Mouse (Mus musculus) liver (tissue): ENCODE data around the gene Aup1.

Experiments used
- DNase-seq: peaks from one replicate; pipeline ENCODE4 v3.0.0-alpha.2; 2020; ENCODE audit warnings: mixed read lengths

Gene Aup1

DNA sequence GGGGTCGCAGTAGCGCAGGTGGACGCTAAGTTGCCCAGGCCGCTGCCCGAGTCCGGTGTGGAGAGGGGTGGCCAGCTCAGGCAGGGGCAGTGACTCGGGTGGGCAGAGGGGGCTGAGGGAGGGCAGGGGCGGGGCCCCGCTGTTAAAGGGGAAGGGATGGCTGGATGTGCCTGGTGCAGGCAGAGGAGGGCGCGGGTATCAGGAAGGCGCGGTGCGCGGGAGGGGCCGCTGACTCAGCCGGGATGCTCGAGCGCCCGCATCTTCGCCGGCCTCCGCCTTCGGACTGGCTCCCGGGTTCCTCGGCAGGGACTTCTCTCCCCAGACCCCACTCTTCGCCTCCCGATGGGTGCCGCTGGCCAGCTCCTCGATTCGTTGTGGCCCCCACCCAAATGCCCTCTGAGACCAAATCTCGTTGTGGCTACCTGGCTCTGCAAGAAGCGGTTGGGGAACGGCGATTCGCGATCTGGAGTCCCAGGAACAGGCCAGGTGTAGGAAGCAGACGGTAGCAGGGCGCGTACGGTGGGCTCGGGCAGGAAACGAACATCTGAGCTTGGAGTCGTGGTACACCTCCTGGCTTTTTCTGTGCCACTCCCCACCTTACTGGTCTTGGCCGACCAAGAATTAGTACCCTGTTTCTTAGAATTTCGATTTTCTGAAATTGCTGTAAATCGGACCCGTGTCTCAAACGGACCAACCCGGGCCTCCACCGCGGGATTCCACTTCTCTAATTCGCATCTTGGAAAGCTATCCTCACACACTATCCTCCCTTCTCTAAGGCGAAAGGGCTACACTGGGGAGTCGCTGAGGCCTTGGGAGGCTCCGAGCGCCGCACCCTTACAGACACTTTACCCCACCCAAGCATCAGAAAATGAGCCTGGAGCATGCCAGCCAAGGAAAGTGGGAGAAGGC is 16.2 kb downstream of the Aup1 start:
- no peak for DNase-seq

DNA sequence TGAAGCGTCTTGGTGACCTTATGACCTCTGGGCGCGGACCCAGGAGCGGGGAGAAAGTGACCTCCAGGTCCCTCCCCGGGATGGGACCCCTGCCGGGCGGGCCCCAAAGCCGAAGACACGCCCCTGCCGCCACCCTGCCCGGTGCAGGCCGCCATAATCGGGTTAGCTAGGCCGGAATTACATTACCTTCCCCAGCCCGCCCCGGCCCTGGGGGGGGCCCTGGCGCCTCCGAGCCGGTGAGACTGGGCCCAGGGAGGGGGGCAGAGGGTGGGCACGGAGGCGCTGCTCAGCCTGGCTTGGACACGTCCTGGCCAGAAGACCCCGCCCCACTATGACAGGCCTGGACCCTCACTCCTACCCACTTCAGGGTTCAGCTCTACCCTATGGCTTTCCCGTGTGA is 16.9 kb downstream of the Aup1 start:
- no peak for DNase-seq

DNA sequence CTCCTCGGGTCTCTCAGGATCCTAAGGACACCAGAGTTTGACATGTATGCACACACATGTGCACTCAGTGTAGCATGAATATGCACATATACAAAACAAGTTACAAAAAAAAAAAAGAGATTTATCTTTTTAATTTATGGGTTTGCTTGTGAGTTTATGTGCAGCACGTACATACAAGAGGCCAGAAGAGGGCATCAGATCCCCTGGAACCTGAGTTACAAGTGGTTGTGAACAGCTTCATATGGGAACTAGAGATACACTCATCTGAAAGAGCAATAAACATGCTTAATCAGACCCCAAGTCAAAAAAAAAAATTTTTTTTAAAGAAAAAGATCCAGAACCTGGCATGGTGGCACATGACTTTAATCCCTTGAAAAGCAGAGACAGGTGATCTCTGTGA is 20.7 kb downstream of the Aup1 start:
- no peak for DNase-seq

DNA sequence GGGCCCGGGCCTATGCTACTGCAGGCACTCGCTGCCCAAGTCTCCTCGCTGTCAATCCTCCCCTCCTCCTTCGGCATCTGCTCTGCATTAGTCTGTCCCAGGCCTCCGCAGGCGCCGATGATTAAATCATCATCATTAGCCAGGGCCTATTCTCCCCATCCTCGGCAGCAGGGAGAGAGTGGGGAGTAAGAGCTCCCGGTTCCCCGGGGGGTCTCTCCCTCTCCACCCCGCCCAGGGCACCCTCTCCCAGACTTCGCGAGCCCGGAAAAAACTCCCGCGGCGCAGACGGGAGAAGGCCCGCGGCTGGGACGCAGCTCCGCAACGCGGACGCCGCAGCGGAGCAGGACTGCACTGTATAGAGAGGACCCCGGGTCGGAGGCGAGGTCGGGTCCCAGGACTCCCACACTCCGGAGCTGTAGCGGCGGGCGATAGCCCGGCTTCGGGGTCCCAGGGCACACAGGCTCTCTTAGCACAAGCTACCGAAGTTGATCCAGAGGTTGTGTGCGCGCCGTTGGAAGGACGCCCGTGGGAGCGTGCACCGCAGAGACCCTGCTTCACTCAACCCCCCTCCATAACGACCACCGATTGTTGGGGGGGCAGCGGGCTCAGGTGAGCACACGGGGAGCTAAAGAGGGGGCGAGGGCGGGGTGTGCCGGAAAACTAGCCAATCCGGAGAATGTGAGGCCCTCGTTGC is 23.5 kb downstream of the Aup1 start, which contains the start of gene Pcgf1:
Pcgf1 (plus strand) TSS at position 240 of the 694 bp plus-strand sequence.
- DNase-seq: peak; percentile 32

DNA sequence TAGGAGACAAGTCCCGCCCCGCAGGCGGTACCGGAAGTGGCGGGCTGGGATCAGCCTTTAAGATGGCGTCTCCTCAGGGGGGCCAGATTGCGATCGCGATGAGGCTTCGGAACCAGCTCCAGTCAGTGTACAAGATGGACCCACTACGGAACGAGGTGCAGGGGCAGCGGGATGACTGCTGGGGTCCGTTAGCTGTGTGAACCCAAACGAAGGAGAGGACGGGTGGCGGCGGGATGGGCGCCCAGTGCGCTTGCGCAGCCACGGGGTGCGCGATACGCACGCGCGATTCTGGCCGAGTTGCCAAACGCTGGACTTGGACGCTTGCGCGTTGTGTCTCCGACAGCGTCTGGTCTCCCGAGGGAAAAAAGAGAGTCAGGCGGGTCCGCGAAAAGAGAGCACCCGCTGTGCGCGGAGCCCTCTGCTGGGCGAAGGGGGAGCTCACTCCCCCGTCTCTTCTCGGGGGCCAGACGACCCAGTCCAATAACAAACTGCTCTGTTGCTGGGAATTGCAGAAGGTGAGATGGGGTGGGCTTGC is 24.1 kb downstream of the Aup1 start:
- DNase-seq: peak; percentile 99

DNA sequence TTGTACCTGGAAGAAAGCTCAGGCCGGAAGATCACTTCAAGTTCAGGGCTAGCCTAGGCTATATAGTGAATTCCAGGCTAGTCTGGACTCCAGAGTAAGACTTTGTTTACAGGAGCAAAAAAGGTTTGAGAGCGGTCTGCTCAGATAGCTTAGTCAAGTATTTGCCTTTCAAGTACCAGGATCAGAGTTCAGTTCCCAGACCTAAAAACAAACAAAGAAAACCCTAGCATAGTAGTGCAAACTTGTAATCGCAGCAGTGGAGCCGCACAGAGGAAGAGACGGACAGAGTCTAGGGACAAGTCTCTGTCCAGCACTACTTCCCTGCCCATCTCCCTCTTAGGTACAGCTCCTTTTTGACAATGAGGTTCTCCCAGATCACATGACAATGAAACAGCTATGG is 25.9 kb downstream of the Aup1 start:
- DNase-seq: no peak

DNA sequence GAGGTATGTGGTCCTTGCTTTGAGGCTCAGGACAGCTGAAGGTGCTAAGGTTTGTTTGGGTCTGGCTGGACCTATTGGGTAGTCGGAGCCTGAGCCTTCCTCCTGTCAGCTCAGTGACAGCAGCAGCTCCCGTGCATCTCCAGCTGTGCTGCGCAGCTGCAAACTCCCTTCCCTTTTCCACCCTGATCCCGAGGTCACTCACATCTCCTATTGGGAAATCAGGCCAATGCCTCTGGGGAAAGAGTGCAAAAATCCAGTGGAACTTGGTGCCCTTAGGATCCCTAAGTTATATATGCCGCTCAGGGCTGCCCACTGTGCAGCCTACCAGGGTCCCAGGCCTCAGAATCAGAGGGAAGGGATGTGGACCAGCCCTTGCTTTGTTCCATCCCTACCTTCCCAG is 29.2 kb downstream of the Aup1 start:
- DNase-seq: no peak

DNA sequence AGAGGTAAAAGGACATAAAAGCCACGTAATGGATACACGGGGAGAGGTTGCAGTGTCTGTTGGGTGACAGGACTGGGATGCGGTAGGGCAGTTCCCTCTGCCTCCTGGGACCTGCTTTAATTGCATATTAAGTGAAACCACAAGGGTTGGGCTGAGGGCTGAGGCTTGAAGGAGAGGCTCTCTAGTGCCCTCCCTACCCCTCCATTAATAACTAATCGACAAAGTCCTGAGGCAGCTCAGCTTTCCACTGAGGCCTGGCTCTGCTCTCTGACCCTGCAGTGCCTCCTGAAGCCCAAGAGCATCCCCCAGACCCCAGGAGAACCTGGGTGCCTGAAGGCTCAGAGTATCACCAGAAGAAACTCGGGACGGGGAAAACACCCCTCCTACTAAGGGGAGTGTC is 30.2 kb downstream of the Aup1 start:
- DNase-seq: no peak

DNA sequence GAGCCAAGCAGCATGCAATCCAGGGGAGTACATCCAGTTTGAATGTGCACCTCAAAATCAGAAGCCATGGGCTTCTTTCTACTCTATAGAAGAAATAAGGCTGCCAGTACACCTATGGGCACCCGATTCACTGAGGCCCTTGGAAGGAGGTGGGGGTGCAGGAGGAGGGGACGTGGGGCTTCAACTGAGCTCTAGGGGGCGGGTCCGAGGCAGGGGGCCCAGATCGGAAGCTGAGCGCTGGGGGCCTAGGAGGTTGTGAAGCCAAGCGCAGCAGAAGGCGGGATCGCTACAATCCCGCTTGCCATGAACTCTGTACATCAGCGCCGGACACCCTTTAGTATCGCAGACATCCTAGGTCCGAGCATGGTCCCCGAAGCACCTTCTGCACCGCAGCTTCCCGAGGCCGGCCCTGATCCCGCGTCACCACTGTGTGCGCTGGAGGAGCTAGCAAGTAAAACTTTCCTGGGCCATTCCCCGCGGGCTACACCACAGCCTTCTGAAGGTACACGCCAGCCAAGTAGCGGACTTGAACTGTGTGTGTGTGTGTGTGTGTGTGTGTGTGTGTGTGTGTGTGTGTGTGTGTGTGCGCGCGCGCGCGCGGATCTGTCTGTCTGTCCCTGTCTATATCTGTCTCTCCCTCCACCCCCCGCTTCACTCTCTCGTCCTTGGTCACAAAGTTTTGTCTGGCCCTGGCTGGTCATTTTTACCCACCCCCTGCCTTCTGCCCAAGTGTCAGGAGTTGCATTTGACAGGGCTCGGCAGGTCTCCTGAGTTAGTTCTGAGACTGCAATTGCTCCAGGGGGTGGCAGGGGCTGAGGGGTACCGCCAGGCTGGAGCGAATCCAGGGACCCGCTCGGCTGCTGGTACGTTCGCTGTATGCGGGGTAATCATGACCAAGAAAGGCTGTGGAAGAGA is 32.1 kb downstream of the Aup1 start, which contains the start of gene Lbx2:
Lbx2 (plus strand) TSS at position 247 of the 915 bp plus-strand sequence.
- no peak for DNase-seq

DNA sequence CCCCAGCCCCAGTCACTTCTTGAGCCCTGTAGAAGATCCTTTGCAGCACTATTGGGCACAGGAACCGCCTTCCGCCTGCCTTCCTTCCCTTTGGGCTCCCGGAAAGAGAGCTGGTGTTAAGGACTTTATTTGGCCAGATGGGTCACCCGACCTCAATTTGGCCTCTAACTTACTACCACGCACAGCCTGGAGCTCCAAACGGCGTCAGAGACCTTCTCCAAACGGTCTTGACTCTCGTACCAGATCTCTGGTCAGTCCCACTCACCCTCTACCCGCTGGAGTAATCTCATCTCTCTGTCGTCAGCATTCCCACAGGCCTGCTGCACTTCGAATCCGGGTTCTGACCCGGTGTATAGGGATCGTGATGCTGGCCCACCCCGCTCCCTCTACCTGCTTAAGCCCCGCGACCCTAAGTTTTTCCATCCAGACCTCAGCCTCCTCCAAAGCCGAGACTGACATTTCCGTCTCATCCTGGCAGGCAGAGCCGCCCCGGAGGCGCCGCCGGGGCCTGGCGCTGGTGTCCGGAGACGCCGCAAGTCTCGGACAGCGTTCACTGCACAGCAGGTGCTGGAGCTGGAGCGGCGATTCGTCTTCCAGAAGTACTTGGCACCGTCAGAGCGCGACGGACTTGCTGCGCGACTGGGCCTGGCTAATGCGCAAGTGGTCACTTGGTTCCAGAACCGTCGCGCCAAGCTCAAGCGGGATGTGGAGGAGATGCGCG is 33.0 kb downstream of the Aup1 start:
- no peak for DNase-seq

DNA sequence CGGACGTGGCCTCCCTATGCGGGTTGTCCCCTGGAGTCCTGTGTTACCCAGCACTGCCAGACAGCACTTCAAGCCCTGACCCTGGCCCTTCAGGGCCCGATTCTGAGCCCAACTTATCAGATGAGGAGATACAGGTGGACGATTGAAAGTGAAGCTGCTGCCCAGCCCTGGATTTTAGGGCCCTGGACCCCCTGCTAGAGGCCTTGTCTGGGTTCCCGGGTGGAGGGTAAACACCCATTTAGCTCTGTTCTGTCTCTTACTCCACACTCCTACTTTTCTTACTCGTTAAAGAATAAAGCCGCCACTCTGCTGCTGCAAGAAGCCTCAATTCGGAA is 33.6 kb downstream of the Aup1 start:
- DNase-seq: no peak

DNA sequence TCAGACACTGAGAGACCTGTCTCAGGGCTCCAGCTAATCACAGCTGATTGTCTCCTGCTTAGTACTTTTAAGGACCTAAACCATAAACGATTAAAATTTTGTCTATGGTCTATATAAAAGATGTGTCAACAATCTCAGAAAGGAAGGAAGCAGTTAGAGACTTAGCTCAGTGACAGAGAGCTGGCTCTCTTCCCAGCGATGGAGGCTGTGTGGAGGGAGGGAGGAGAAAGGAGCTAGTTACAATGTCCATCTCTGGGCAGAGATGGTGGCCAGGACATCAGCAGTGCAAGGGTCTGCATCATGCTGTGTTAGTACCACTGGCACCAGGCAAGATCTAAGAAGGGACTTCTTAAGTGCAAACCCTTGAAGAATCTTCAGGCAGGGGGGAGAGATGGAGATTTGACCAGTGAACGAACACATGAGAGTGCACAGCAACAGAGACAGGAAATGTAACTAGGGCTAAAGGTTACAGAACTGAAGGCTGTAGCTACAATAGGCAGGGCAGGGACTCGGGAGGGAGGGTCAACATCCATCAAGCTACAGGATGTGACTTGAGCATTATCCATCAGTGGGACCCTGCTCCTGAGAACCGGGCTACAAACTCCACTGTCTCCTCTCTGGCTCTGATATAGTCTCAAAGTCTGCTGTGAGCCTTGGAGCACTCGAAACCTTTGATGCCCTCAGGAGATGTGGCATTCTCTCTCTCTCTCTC is 38.3 kb downstream of the Aup1 start:
- no peak for DNase-seq

DNA sequence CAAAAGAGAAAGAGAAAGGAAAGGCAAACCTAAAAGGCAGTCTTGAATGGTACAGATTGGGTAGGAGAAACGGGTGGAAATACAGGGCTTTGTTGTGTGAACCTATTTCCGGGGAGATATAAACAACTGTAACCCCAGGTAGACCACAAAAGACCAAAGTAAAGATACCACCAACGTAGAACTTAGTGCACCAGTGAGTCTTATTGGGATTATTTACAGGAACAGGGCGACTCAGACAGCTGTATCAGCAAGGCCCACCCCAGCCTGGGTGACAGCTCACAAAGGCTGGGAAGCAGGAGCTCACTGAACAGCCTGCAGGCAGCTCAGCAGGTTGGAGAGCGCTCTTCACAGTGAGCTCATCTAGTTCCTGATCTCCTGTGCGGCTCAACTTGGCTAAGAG is 41.6 kb downstream of the Aup1 start:
- no peak for DNase-seq

DNA sequence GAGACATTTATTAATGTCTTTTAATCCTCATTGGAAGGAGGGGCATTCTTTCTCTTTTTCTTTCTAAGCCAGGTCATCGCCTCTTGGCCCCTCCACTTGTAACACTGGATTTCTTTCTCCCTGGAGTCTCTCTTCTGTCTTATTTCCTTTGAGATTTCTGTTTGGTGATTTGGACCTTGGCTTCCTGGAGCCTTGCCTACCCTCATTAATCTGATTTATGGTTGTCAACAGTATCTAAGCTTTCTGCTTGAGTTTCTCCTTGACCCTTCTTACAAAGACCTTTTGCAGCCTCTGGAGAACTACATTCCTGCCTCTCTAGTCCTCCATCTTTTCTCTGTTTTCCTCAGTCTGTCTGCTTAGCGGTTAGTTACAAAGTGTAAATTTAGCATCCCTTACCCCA is 44.1 kb downstream of the Aup1 start:
- no peak for DNase-seq

DNA sequence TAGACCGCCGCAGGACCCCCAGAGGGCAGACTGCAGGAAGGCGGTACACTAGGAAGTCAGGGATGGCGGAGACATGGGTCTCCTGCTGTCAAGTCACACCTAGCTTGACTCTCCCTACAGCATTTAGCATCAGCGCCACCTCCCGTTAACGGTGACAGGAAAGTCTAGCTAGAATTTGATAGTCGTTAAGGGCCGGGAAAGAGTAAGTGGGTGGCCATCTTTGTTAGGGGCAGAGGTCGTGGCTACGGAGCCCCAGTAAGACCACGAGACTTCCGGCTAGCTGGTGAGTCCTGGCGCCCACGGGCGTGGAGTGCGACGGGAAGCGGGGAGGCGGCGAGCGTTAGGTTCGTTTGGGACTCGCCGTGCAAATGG is 47.0 kb downstream of the Aup1 start, which contains the start of the genes Ccdc142 and Gm42688:
Ccdc142 (plus strand) TSS at position 286 of the 372 bp plus-strand sequence.
Gm42688 (plus strand) TSS at position 302 of the 372 bp plus-strand sequence.
- peak; percentile 89 for DNase-seq

DNA sequence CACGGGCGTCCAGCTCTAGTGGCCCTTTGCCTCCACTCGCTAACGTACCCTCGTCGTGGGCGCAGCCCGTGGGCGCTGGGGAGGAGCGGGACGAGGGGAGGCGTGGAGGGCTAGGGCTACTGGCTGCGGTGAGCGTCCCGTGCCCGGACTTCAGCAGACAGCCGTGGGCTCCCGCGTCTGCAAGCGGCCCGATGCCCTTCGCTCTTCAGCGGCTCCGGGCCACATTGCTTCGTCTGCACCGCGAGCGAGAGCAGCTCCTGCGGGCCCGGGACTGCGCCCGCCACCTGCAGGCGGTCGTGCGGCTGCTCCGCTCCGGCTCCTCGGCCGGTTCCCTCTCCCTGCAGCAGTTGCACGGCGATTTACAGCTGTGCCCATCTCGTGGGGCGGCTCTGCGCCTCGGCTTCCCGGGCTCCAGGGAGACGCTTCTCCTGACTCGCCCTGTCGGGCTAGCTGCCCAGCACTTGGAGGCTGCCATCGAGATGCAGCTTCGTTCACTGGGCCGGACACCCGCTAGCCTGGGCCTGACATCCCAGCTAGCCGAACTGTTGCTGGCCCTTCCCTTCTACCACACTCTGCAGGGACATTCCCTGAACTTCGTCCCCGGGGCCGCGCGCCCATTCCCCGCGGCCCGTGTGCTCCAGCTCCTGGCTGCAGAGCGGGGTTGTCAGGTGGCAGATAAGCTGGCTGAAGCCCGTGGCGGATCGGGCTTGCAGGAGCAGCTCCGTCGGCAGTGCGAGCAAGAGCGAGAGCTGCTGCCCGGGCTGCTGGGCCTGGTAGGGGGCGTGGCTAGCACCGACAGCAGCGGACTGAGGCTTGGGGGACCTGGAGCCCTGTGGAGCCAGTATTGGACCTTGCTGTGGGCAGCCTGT is 47.6 kb downstream of the Aup1 start:
- peak; percentile 87 for DNase-seq

DNA sequence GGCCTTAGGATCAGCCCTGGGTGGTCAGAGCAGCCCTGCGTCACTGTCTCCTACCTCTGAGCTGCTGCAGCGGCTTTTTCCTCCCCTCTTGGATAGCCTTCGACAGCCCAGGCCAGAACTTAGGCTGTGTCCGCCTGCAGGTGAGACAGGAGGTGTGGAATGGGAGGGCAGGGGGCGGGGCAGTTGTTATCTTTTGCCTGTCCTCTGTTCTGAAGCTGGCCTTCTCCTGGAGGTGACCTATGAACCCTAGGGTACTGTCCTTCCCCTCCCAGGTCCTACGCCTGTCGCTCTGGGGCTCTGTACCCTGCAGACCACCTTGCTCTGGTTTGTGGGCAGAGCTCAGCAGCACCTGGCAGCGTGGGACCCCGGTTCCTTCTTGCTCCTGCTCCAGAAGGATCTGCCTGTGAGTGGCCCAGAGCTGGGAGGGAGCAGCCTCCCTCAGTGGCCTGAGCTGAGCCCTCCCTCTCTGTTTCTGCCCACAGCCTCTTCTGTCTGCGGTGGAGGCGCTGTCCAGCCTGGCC is 48.9 kb downstream of the Aup1 start:
- DNase-seq: no peak

DNA sequence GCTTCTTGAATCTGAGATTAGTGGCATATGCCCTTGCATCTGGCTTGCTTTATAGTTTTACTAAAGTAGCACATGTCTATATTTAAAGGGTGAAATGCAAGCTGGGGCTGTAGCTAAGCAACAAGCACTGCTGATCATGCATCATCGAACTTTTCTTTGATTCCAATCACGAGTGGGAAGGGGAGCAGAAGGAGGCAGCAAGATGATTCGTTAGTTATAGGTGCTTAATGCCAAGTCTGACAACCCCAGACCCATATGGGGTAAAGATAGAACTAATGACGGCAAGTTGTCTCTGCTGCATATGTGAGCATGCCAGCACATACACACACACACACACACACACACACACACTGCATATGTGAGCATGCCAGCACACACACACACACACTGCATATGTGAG is 49.8 kb downstream of the Aup1 start:
- DNase-seq: no peak
